Mouse (Mus musculus) MEL (cell line): ENCODE data around the gene Artn. TPM values are rescaled to one million over a fixed set of nuclear protein-coding genes. Genes with fewer than 3 reads are reported as not detected.

ENCODE experiments used
- DNase-seq: peaks from one replicate; pipeline ENCODE4 v3.0.0; 2011; ENCODE audit warnings: low read depth, low spot score
- H3K27ac ChIP-seq: 2 replicates; pipeline ENCODE4 v1.5.1; 2012; ENCODE audit warnings: low read depth, mild to moderate bottlenecking, control low read depth, low read length, moderate library complexity; ENCODE audit not compliant: control insufficient read depth
- H3K27me3 ChIP-seq, 2 experiments: fragments of 150-350 bp in 1 of 2; sonication (generic) in 1 of 2; 2 replicates each; pipeline ENCODE4 v1.6.1; 2012; ENCODE audit warnings: low read length in 2 of 2, mild to moderate bottlenecking in 2 of 2, improper control_type of control experiment in 1 of 2, moderate library complexity in 1 of 2; ENCODE audit not compliant: insufficient read depth in 2 of 2, control insufficient read depth in 1 of 2
- H3K36me3 ChIP-seq, 2 experiments: 2 replicates each; pipeline ENCODE4 v1.6.1; 2012 to 2014; ENCODE audit warnings: low read length in 2 of 2, improper control_type of control experiment in 1 of 2, inconsistent platforms in 1 of 2, mild to moderate bottlenecking in 1 of 2; ENCODE audit not compliant: insufficient read depth in 2 of 2, control insufficient read depth in 1 of 2
- H3K4me1 ChIP-seq, 2 experiments: fragments of 150-350 bp in 1 of 2; sonication (generic) in 1 of 2; 2 replicates each; pipeline ENCODE4 v1.6.1; 2012; ENCODE audit warnings: low read length in 2 of 2, improper control_type of control experiment in 1 of 2, mild to moderate bottlenecking in 1 of 2; ENCODE audit not compliant: insufficient read depth in 2 of 2, control insufficient read depth in 1 of 2
- H3K4me3 ChIP-seq, 2 experiments: fragments of 150-350 bp in 1 of 2; sonication (generic) in 1 of 2; 2 replicates each; pipeline ENCODE4 v1.5.1; 2012; ENCODE audit warnings: low read depth in 2 of 2, low read length in 2 of 2, mild to moderate bottlenecking in 2 of 2, moderate library complexity in 2 of 2, control low read depth in 1 of 2, improper control_type of control experiment in 1 of 2; ENCODE audit not compliant: control insufficient read depth in 1 of 2, insufficient read depth in 1 of 2
- H3K79me2 ChIP-seq: 2 replicates; pipeline ENCODE4 v1.6.1; 2012; ENCODE audit warnings: mild to moderate bottlenecking, low read length, moderate library complexity; ENCODE audit not compliant: control insufficient read depth, poor library complexity, insufficient read depth
- H3K9ac ChIP-seq: 2 replicates; pipeline ENCODE4 v1.6.1; 2012; ENCODE audit warnings: low read depth, mild to moderate bottlenecking, control low read depth, low read length, moderate library complexity; ENCODE audit not compliant: control insufficient read depth, poor library complexity, severe bottlenecking
- H3K9me3 ChIP-seq: fragments of 150-350 bp; sonication (generic); replicated peaks from 2 replicates; pipeline ENCODE4 v1.6.1; 2012; ENCODE audit warnings: mild to moderate bottlenecking, low read length, improper control_type of control experiment, moderate library complexity; ENCODE audit not compliant: insufficient read depth
- BHLHE40 ChIP-seq: IDR thresholded peaks from 2 replicates; pipeline ENCODE4 v1.6.1; 2012; ENCODE audit warnings: low read depth, mild to moderate bottlenecking, inconsistent platforms, low read length, improper control_type of control experiment, borderline replicate concordance
- CHD1 ChIP-seq: IDR thresholded peaks from 2 replicates; pipeline ENCODE4 v1.6.1; 2012; ENCODE audit warnings: low read depth, mild to moderate bottlenecking, inconsistent platforms, low read length, improper control_type of control experiment
- CHD2 ChIP-seq: IDR thresholded peaks from 2 replicates; pipeline ENCODE4 v1.6.1; 2011; ENCODE audit warnings: low read length, improper control_type of control experiment
- CTCF ChIP-seq, 3 experiments: IDR thresholded peaks in 2 of 3; conservative IDR thresholded peaks in 1 of 3; 2 replicates each; pipeline ENCODE4 v1.5.1; 2011 to 2012; ENCODE audit warnings: low read length in 3 of 3, low read depth in 2 of 3, mild to moderate bottlenecking in 2 of 3, improper control_type of control experiment in 1 of 3, inconsistent platforms in 1 of 3, mixed read lengths in 1 of 3, moderate library complexity in 1 of 3; ENCODE audit not compliant: control insufficient read depth in 1 of 3, insufficient read depth in 1 of 3, poor library complexity in 1 of 3, severe bottlenecking in 1 of 3
- ELF1 ChIP-seq: IDR thresholded peaks from 2 replicates; pipeline ENCODE4 v1.6.1; 2014; ENCODE audit warnings: low read depth, mild to moderate bottlenecking, inconsistent platforms, low read length, improper control_type of control experiment, moderate library complexity
- ETS1 ChIP-seq: IDR thresholded peaks from 2 replicates; pipeline ENCODE4 v1.6.1; 2012; ENCODE audit warnings: low read depth, mild to moderate bottlenecking, inconsistent platforms, low read length, improper control_type of control experiment, moderate library complexity
- GABPA ChIP-seq: IDR thresholded peaks from 2 replicates; pipeline ENCODE4 v1.6.1; 2012; ENCODE audit warnings: low read depth, mild to moderate bottlenecking, inconsistent platforms, low read length, improper control_type of control experiment, moderate library complexity
- HCFC1 ChIP-seq: IDR thresholded peaks from 2 replicates; pipeline ENCODE4 v1.6.1; 2012; ENCODE audit warnings: low read depth, mild to moderate bottlenecking, inconsistent platforms, low read length, improper control_type of control experiment, moderate library complexity
- JUND ChIP-seq: IDR thresholded peaks from 2 replicates; pipeline ENCODE4 v1.6.1; 2011; ENCODE audit warnings: low read depth, mild to moderate bottlenecking, improper control_type of control experiment, low read length
- MAFK ChIP-seq: IDR thresholded peaks from 2 replicates; pipeline ENCODE4 v1.6.1; 2011; ENCODE audit warnings: low read depth, mild to moderate bottlenecking, low read length, improper control_type of control experiment, borderline replicate concordance
- MAX ChIP-seq: IDR thresholded peaks from 2 replicates; pipeline ENCODE4 v1.6.1; 2011; ENCODE audit warnings: low read length, improper control_type of control experiment
- MAZ ChIP-seq: IDR thresholded peaks from 2 replicates; pipeline ENCODE4 v1.6.1; 2012; ENCODE audit warnings: low read depth, mild to moderate bottlenecking, inconsistent platforms, low read length, improper control_type of control experiment
- MYC ChIP-seq: IDR thresholded peaks from 2 replicates; pipeline ENCODE4 v1.6.1; 2011; ENCODE audit warnings: low read depth, mild to moderate bottlenecking, low read length, improper control_type of control experiment, moderate library complexity
- NELFE ChIP-seq: IDR thresholded peaks from 2 replicates; pipeline ENCODE4 v1.6.1; 2011; ENCODE audit warnings: low read depth, low read length, improper control_type of control experiment
- POLR2A ChIP-seq, 2 experiments: IDR thresholded peaks; 2 replicates each; pipeline ENCODE4 v1.6.1; 2011 to 2012; ENCODE audit warnings: low read length in 2 of 2, mild to moderate bottlenecking in 2 of 2, control low read depth in 1 of 2, improper control_type of control experiment in 1 of 2, low read depth in 1 of 2, moderate library complexity in 1 of 2; ENCODE audit not compliant: control insufficient read depth in 1 of 2, insufficient read depth in 1 of 2, poor library complexity in 1 of 2
- POLR2AphosphoS5 ChIP-seq: IDR thresholded peaks from 2 replicates; pipeline ENCODE4 v1.6.1; 2012; ENCODE audit warnings: low read depth, borderline replicate concordance, mild to moderate bottlenecking, inconsistent platforms, low read length, moderate library complexity, mixed read lengths
- RAD21 ChIP-seq: IDR thresholded peaks from 2 replicates; pipeline ENCODE4 v1.6.1; 2011; ENCODE audit warnings: mild to moderate bottlenecking, low read depth, low read length, improper control_type of control experiment
- SMC3 ChIP-seq: IDR thresholded peaks from 2 replicates; pipeline ENCODE4 v1.6.1; 2011; ENCODE audit warnings: low read depth, low read length, improper control_type of control experiment
- ZKSCAN1 ChIP-seq: IDR thresholded peaks from 2 replicates; pipeline ENCODE4 v1.6.1; 2012; ENCODE audit warnings: low read depth, mild to moderate bottlenecking, inconsistent platforms, low read length, improper control_type of control experiment, moderate library complexity
- ZNF384 ChIP-seq: IDR thresholded peaks from 2 replicates; pipeline ENCODE4 v1.6.1; 2012; ENCODE audit warnings: low read depth, mild to moderate bottlenecking, inconsistent platforms, low read length, improper control_type of control experiment
- polyA plus RNA-seq, 2 experiments: library from polyadenylated mRNA; stranded (reverse) in 1 of 2; unstranded in 1 of 2; fragments of >175 nt in 1 of 2; fragments of >200 nt in 1 of 2; gene quantifications; 2 replicates each; pipeline versions ENCODE4 v1.2.1 to v1.2.4; 2012; ENCODE audit warnings: low replicate concordance in 2 of 2, low read depth in 1 of 2; ENCODE audit not compliant: insufficient read length in 2 of 2, insufficient read depth in 1 of 2, missing spikeins in 1 of 2
- total RNA-seq: library from RNA; depleted of rRNA; stranded (reverse); fragments of 300-350 nt; gene quantifications from 2 replicates; pipeline ENCODE4 v1.2.3, GENCODE M21; 2012; rRNA removed

Artn gene
- total RNA-seq (0.08 TPM in 1 of 2 replicates, not detected in the other), polyA plus RNA-seq (under 1 TPM in 1 of 2 experiments, not detected in 1; 0.21 TPM)

GRCm38 (mm10) chr4:117929391-117929881, at the start of gene Artn:
Gene Artn (minus strand): TSS chr4:117929763.
- H3K4me3 ChIP-seq, result no peak within 1 kb of the TSS
- TF ChIP-seq MAX (no peak), CTCF (IDR thresholded peaks at IDR 0.05 in 2 of 3, conservative IDR thresholded peaks at IDR 0.05 in 1 of 3; ENCODE audit: control insufficient read depth in 1 of 3, insufficient read depth in 1 of 3, low read depth in 2 of 3, low read length in 3 of 3, poor library complexity in 1 of 3, severe bottlenecking in 1 of 3) (no peak)

GRCm38 (mm10) chr4:117979181-117979580, 49.6 kb upstream of the Artn start:
- H3K36me3 ChIP-seq, result peaks cover 0 to 13% of the 10 kb centered on the region in 2 experiments; a peak in 3 of 4 replicates
- no peak for TF ChIP-seq ZNF384
- no peak for TF ChIP-seq BHLHE40
- TF ChIP-seq ZKSCAN1, result no peak
- TF ChIP-seq POLR2AphosphoS5, result no peak
- TF ChIP-seq SMC3, result no peak
- no peak for TF ChIP-seq POLR2A (IDR thresholded peaks at IDR 0.05; ENCODE audit: control insufficient read depth in 1 of 2, insufficient read depth in 1 of 2, low read depth in 1 of 2, low read length in 2 of 2, poor library complexity in 1 of 2)
- TF ChIP-seq MAFK, result no peak
- TF ChIP-seq ELF1, result no peak
- no peak for TF ChIP-seq GABPA
- TF ChIP-seq ETS1, result no peak
- TF ChIP-seq RAD21, result no peak
- TF ChIP-seq JUND, result no peak
- TF ChIP-seq CHD1, result no peak
- no peak for TF ChIP-seq MYC
- TF ChIP-seq MAZ, result no peak
- no peak for TF ChIP-seq NELFE
- TF ChIP-seq CHD2, result no peak
- no peak for TF ChIP-seq HCFC1
- TF ChIP-seq, all 39 proteins: peak for 0
- no peaks in the 10 kb centered on the region for H3K27me3 ChIP-seq
- no peak overlapping the region for H3K9ac ChIP-seq
- no peak overlapping the region for H3K4me3 ChIP-seq
- peaks cover 5 to 17% of the 10 kb centered on the region in 2 experiments for H3K4me1 ChIP-seq
- H3K79me2 ChIP-seq, result no peaks in the 10 kb centered on the region
- no peak for DNase-seq
- H3K27ac ChIP-seq, result no peak overlapping the region
- H3K9me3 ChIP-seq, result no peaks in the 10 kb centered on the region

More at GRCm38 (mm10) chr4:117929391-117929881, at the start of gene Artn:
- Histone ChIP-seq H3K36me3 (peaks cover 0 to 9% of the 10 kb centered on the region in 2 experiments; a peak in 2 of 4 replicates), H3K79me2 (no peaks in the 10 kb centered on the region), H3K9ac (peak within 1 kb of the TSS; percentile 54; the same call in 1 of the 2 replicates), H3K27ac (peak within 1 kb of the TSS; percentile 48), H3K9me3 (no peaks in the 10 kb centered on the region), H3K4me1 (peaks cover 0 to 18% of the 10 kb centered on the region in 2 experiments; a peak in 2 of 4 replicates), H3K27me3 (no peaks in the 10 kb centered on the region)
- no peak for DNase-seq
